Mouse (Mus musculus) mouse embryonic stem cell (cell line): ENCODE data around the gene Nkd1.

Experiments
- in situ Hi-C, 2 experiments: fragments of 300-500 bp; cut with MboI; formaldehyde crosslinking; loops; 1 replicate in 1 of 2; 3 replicates in 1 of 2; pipeline ENCODE4 v1.14.3; 2019 to 2020; ENCODE audit warnings: low sequenced_read_pairs in 2 of 2, low pct_unique_long_range_greater_than_20kb in 1 of 2, mixed read lengths in 1 of 2; ENCODE audit not compliant: unreplicated experiment in 1 of 2

The Nkd1 gene

GRCm38 (mm10) chr8:88537081-88537480, 15.9 kb downstream of the Nkd1 start:
- in situ Hi-C loops: no loop called here

GRCm38 (mm10) chr8:88537998-88538975, 17.1 kb downstream of the Nkd1 start:
- in situ Hi-C loops: no loop called here

- in situ Hi-C loops: no loop called here
Measured at GRCm38 (mm10) chr8:88538976-88539371, 17.8 kb downstream of the Nkd1 start.

- in situ Hi-C loops: no loop called here
Measured at GRCm38 (mm10) chr8:88539963-88540362, 18.8 kb downstream of the Nkd1 start.

- in situ Hi-C loops: no loop called here
Measured at GRCm38 (mm10) chr8:88542596-88543213, 21.6 kb downstream of the Nkd1 start.

GRCm38 (mm10) chr8:88544677-88545076, 23.5 kb downstream of the Nkd1 start:
- in situ Hi-C loops: no loop called here

- in situ Hi-C loops: no loop called here
Measured at GRCm38 (mm10) chr8:88545441-88545840, 24.3 kb downstream of the Nkd1 start.

GRCm38 (mm10) chr8:88546032-88546732, 25.0 kb downstream of the Nkd1 start:
- in situ Hi-C loops: no loop called here

GRCm38 (mm10) chr8:88555669-88556068, 34.5 kb downstream of the Nkd1 start:
- in situ Hi-C loops: no loop called here

GRCm38 (mm10) chr8:88559985-88560473, 38.9 kb downstream of the Nkd1 start:
- in situ Hi-C loops: no loop called here

GRCm38 (mm10) chr8:88561402-88561801, 40.2 kb downstream of the Nkd1 start:
- in situ Hi-C loops: no loop called here

GRCm38 (mm10) chr8:88564256-88564903, 43.2 kb downstream of the Nkd1 start:
- in situ Hi-C loops: no loop called here

GRCm38 (mm10) chr8:88566119-88566518, 45.0 kb downstream of the Nkd1 start:
- in situ Hi-C loops: no loop called here

GRCm38 (mm10) chr8:88567314-88568121, 46.4 kb downstream of the Nkd1 start:
- in situ Hi-C loops: no loop called here

GRCm38 (mm10) chr8:88568211-88568610, 47.1 kb downstream of the Nkd1 start:
- in situ Hi-C loops: no loop called here

GRCm38 (mm10) chr8:88569366-88569765, 48.2 kb downstream of the Nkd1 start:
- in situ Hi-C loops: no loop called here

- in situ Hi-C loops: no loop called here
Measured at GRCm38 (mm10) chr8:88570293-88570998, 49.3 kb downstream of the Nkd1 start.
